Mouse (Mus musculus) lung, embryonic 15.5 days (tissue): ENCODE measurements around the gene Smtn. TPM values are rescaled to one million over a fixed set of nuclear protein-coding genes. Genes with fewer than 3 reads are reported as not detected.
A peak's percentile ranks its signal among the peaks of the same experiment; 100 is the strongest.

Source experiments
- ATAC-seq: fragments of 200-750 bp; cut with Nextera tagmentation; 2 replicates; pipeline ENCODE4 v1.8.0; 2017; ENCODE audit warnings: moderate number of reproducible peaks, borderline replicate concordance; ENCODE audit not compliant: low FRiP score, low TSS enrichment; ENCODE audit errors: extremely low read depth
- H3K27ac ChIP-seq: fragments of 300-500 bp; sonication (generic); 2 replicates; pipeline ENCODE4 v1.5.1; 2015; ENCODE audit warnings: moderate library complexity, mild to moderate bottlenecking, inconsistent platforms
- H3K27me3 ChIP-seq: fragments of 300-500 bp; sonication (generic); 2 replicates; pipeline ENCODE4 v1.6.1; 2015; ENCODE audit warnings: inconsistent platforms
- H3K36me3 ChIP-seq: fragments of 300-500 bp; sonication (generic); 2 replicates; pipeline ENCODE4 v1.6.1; 2015; ENCODE audit warnings: inconsistent platforms
- H3K4me1 ChIP-seq: fragments of 300-500 bp; sonication (generic); 2 replicates; pipeline ENCODE4 v1.6.1; 2015; ENCODE audit warnings: inconsistent platforms
- H3K4me2 ChIP-seq: fragments of 300-500 bp; sonication (generic); 2 replicates; pipeline ENCODE4 v1.6.1; 2015; ENCODE audit warnings: inconsistent platforms, mild to moderate bottlenecking, moderate library complexity
- H3K4me3 ChIP-seq: fragments of 300-500 bp; sonication (generic); 2 replicates; pipeline ENCODE4 v1.5.1; 2015; ENCODE audit warnings: mild to moderate bottlenecking, inconsistent platforms
- H3K9ac ChIP-seq: fragments of 300-500 bp; sonication (generic); 2 replicates; pipeline ENCODE4 v1.6.1; 2015; ENCODE audit warnings: inconsistent platforms
- H3K9me3 ChIP-seq: fragments of 300-500 bp; sonication (generic); 2 replicates; pipeline ENCODE4 v1.6.1; 2016; ENCODE audit warnings: inconsistent platforms
- WGBS: fragments of 180-500 bp; shearing (Covaris S2); methylation state at CpG from one replicate; pipeline ENCODE4 v1.1.7; 2015; 5-methylcytosine and 5-hydroxymethylcytosine counted together
- polyA plus RNA-seq: library from polyadenylated mRNA; unstranded; fragments of >200 nt; fragmentation: Nextera tagmentation; extraction: Ambion mirVana; gene quantifications from 2 replicates; pipeline ENCODE4 v1.2.1, GENCODE M21; 2015

Gene Smtn
- polyA plus RNA-seq, 1 experiment from 2014 or later = 107 TPM

- Histone ChIP-seq H3K36me3 (no peaks in the 10 kb centered on the region), H3K27ac (peak overlapping the region; percentile 50), H3K9me3 (no peaks in the 10 kb centered on the region), H3K4me1 (no peaks in the 10 kb centered on the region), H3K9ac (no peak overlapping the region), H3K27me3 (no peaks in the 10 kb centered on the region), H3K4me3 (no peak overlapping the region), H3K4me2 (no peak overlapping the region)
- ATAC-seq = no peak
- 32% methylated on average over 5 of the region's 5 CpGs for WGBS
Measured at GRCm38 (mm10) chr11:3496756-3497155, 43.7 kb downstream of the Smtn start.

DNA sequence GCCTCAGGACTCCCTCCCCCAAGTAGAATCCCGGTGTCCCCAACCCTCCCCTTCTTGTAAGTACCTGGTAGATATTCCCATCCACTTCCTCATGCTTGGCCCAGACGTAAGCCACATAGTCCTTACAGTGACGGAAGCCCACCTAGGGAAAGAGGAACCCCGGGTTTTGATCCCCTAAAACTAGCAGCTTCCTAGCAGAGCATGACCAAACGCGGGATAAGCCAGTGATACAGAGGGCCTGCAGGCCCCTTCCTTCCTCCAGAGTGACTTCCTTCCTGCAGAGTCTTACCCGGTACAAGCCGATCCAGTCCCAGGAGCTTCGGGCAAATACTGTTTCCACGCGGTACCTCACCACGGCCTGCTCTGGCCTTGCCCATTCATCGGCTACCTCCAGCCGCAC, 44.9 kb downstream of the Smtn start:
- H3K36me3 ChIP-seq = no peaks in the 10 kb centered on the region
- no peak overlapping the region for H3K27ac ChIP-seq
- 74% methylated on average over 14 of the region's 14 CpGs for WGBS
- no peak overlapping the region for H3K9ac ChIP-seq
- no peaks in the 10 kb centered on the region for H3K9me3 ChIP-seq
- no peaks in the 10 kb centered on the region for H3K4me1 ChIP-seq
- no peak overlapping the region for H3K4me3 ChIP-seq
- H3K4me2 ChIP-seq = no peak overlapping the region
- no peak for ATAC-seq
- H3K27me3 ChIP-seq = no peaks in the 10 kb centered on the region

DNA sequence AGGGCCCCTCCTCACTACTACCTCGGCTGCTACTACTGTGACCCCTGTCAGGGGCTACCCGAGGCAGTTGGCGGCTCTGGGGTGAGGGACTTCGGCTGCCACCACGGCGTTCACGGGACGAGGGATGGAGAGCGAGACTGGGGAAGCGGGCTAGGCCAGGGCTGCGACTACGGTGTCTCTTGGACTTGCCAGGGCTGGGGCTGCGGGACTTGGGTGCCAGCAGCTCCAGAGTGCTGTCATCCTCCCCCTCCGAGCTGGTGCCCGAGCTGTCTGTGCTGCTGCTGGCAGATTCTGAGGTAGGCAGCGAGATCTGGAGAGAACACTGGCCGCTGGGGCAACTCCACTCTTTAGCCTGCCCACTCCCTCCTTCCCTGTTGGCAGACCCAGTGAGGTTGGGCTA, 45.6 kb downstream of the Smtn start:
- H3K4me2 ChIP-seq = no peak overlapping the region
- H3K4me1 ChIP-seq = no peaks in the 10 kb centered on the region
- 77% methylated on average over 17 of the region's 17 CpGs for WGBS
- H3K27me3 ChIP-seq = no peaks in the 10 kb centered on the region
- no peak overlapping the region for H3K27ac ChIP-seq
- no peak overlapping the region for H3K4me3 ChIP-seq
- H3K9ac ChIP-seq = no peak overlapping the region
- ATAC-seq = no peak
- no peaks in the 10 kb centered on the region for H3K9me3 ChIP-seq
- H3K36me3 ChIP-seq = no peaks in the 10 kb centered on the region

DNA sequence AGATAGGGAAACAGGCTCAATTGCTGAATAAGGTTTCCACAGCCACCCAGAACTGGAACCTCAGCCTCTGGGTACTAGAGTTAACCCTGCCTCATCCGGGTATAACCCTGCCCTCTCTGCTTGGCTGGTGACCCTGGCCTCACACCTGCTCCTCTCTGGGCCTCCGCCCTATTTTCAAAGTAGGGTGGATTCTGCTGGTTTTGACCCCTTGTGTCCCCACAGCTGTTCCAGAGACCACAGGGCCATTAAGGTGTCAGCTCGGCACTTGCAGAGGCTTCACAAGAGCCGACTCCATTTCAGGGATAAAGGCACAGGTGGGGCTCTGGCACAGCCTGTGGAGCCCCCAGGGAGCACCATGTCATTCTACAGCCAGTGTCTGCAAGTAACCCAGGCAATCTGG, 47.7 kb downstream of the Smtn start:
- Histone ChIP-seq H3K36me3 (no peaks in the 10 kb centered on the region), H3K27me3 (no peaks in the 10 kb centered on the region), H3K9ac (no peak overlapping the region), H3K27ac (no peak overlapping the region), H3K4me3 (no peak overlapping the region), H3K4me1 (no peaks in the 10 kb centered on the region; the same call in 1 of the 2 replicates), H3K4me2 (no peak overlapping the region), H3K9me3 (no peaks in the 10 kb centered on the region)
- ATAC-seq = no peak
- 59% methylated on average over 4 of the region's 4 CpGs for WGBS

DNA sequence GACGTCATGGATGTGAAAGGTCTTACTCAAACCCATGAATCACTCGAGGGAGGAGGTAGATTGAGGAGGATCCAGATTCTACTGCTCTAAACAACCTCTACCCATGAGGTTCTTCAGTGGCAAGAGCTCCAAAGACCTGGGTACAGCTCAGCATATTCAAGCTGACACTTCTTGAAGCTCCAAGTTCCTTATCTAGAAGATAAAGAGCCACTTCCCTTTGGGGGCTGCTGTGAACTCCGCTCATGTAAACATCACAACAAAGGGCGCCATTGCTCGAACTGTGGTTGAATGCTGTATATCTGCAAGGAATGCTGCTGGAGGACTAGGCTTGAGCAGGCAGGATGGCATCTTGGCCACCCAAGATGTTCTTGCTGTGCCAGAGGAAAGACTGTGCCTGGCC, 51.4 kb downstream of the Smtn start:
- H3K27me3 ChIP-seq = no peaks in the 10 kb centered on the region
- H3K4me3 ChIP-seq = no peak overlapping the region
- no peak overlapping the region for H3K9ac ChIP-seq
- 50% methylated on average over 5 of the region's 5 CpGs for WGBS
- no peaks in the 10 kb centered on the region for H3K9me3 ChIP-seq
- peaks cover under 1% of the 10 kb centered on the region; the same call in 1 of the 2 replicates for H3K4me1 ChIP-seq
- ATAC-seq = no peak
- no peak overlapping the region for H3K27ac ChIP-seq
- no peak overlapping the region for H3K4me2 ChIP-seq
- no peaks in the 10 kb centered on the region for H3K36me3 ChIP-seq

DNA sequence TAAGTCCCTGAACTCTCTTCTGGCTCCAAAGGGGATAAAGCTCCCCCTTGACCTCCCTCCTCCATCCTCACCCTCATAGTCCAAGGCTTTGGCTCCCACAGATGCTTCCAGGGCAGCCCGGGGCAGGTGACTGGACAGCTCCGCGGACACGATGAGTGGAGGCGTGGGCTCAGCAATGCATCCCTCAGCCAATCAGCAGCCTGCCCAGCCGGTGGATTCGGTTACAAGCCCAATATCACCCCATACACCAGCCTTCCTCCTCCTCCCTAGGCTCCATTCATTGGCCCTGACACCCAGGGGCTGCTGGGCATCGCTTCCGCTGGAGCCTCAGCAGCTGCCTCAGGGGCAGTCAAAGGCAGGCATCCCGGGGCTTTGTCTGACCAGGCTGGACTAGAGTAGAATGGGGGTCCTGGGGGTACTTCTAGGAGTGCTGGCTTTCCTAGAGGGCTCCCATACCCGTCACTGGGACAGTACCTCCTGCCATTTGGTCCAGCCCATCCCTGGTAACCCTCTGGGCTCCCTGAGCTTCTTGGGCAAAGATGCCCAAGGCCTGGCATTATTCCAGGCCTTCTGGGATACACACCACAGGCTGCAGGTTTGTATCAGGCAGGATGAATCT, 52.4 kb downstream of the Smtn start, which contains the start of gene Pla2g3:
Gene Pla2g3, plus strand, starts transcription at position 333 of the 619 bp plus-strand sequence.
- H3K4me3 ChIP-seq = no peak within 1 kb of the TSS
- WGBS = 20% methylated on average over 11 of the region's 11 CpGs
- ATAC-seq = no peak

DNA sequence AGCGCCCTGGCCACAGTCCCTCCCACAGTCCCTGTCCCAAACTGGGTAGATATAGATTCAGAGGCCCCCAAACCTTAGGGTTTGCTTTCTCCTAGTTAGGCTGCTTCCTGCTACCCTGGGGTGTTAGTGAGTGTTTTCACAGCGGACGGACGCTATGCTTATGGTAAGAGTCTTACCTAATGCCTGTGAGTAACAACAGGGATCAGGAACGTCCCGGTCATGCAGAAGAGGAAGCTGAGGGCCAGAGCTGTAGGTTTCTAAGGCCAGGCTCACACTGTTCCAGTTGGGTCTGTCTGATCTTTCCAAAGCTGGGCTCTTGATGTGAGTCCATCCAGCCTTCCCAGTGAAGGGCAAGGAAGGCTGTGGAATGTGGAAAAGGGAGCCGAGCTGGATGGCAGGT, 54.1 kb downstream of the Smtn start:
- H3K9ac ChIP-seq = no peak overlapping the region
- WGBS = 63% methylated on average over 7 of the region's 7 CpGs
- no peak overlapping the region for H3K4me2 ChIP-seq
- H3K27ac ChIP-seq = no peak overlapping the region
- H3K4me3 ChIP-seq = no peak overlapping the region
- H3K27me3 ChIP-seq = no peaks in the 10 kb centered on the region
- H3K9me3 ChIP-seq = no peaks in the 10 kb centered on the region
- no peak for ATAC-seq
- H3K4me1 ChIP-seq = peaks cover 5% of the 10 kb centered on the region; the same call in 1 of the 2 replicates
- H3K36me3 ChIP-seq = no peaks in the 10 kb centered on the region

More for the DNA sequence above, 52.4 kb downstream of the Smtn start, which contains the start of gene Pla2g3:
- Histone ChIP-seq H3K4me2 (no peak within 1 kb of the TSS), H3K27ac (no peak within 1 kb of the TSS), H3K27me3 (no peaks in the 10 kb centered on the region), H3K9ac (no peak within 1 kb of the TSS), H3K9me3 (no peaks in the 10 kb centered on the region), H3K4me1 (peaks cover 5% of the 10 kb centered on the region; the same call in 1 of the 2 replicates), H3K36me3 (no peaks in the 10 kb centered on the region)

DNA sequence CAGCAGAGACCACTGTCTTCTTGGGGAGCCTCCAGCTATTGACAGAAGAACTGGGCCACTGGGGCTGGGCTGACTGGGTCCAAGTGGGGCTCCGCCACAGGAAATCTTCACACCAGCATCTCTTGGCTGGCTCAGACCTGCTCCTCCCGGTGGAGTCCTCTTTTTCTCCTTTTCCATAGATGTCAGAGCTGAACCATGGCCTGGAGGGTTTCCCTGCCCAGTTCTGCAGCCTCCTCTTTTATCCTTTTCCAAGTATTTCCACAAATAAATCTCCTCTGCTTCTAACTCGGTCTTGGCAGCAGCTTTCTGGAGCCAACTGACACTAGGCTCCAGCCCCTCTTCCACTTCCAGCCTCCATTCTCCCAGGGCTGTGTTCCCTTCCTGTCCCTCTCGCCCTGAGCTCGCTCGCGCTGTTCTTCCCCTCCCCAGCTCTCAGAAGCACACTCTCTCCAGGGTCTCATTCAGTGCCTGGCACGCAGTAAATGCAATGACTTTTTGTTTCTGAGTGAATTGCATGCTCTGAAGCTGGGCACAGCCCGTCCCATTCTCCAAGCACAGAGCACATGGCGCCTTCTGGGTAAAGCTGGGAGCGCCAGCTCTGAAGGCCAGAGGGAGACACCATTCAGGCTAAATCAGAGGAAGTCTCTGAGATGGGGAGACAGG, 56.3 kb downstream of the Smtn start:
- WGBS = 41% methylated on average over 11 of the region's 11 CpGs
- ATAC-seq = peak; percentile 37; the same call in 1 of the 2 replicates
- H3K9me3 ChIP-seq = no peaks in the 10 kb centered on the region
- H3K9ac ChIP-seq = no peak overlapping the region
- H3K4me2 ChIP-seq = no peak overlapping the region
- no peaks in the 10 kb centered on the region for H3K36me3 ChIP-seq
- no peaks in the 10 kb centered on the region for H3K27me3 ChIP-seq
- no peak overlapping the region for H3K27ac ChIP-seq
- H3K4me1 ChIP-seq = peaks cover 5% of the 10 kb centered on the region; the same call in 1 of the 2 replicates
- no peak overlapping the region for H3K4me3 ChIP-seq

GRCm38 (mm10) chr11:3475489-3475888, 64.9 kb downstream of the Smtn start:
- Histone ChIP-seq H3K9me3 (no peaks in the 10 kb centered on the region), H3K4me1 (no peaks in the 10 kb centered on the region), H3K27me3 (no peaks in the 10 kb centered on the region), H3K36me3 (no peaks in the 10 kb centered on the region), H3K9ac (no peak overlapping the region), H3K27ac (no peak overlapping the region), H3K4me2 (no peak overlapping the region), H3K4me3 (no peak overlapping the region)
- no peak for ATAC-seq

DNA sequence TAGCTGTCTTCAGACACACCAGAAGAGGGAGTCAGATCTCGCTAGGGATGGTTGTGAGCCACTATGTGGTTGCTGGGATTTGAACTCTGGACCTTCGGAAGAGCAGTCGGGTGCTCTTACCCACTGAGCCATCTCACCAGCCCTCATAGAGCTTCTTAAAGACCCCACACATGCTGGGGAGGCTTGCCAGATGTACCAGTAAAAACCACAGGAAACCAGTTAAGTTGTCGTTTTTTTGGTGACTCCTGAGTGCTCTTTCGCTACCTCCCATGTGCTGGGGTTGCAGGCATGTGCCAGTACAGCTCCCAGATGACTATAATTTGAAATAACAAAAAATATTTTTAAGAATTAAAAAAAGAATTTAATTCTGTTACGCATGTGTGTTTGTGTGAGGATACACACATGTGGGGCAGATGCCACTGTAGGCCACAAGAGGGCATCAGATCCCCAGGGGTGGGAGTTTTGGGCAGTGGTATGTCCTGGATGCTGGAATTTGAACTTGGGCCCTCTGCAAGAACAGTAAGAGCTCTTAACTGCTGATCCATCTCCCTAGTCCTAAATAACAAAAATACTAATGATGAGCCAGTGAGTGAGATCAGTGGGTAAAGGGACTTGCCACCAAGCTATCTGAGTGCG, 65.8 kb downstream of the Smtn start:
- WGBS = 91% methylated on average over 7 of the region's 7 CpGs
- Histone ChIP-seq H3K9ac (no peak overlapping the region), H3K4me3 (no peak overlapping the region), H3K9me3 (no peaks in the 10 kb centered on the region), H3K27ac (no peak overlapping the region), H3K4me1 (no peaks in the 10 kb centered on the region), H3K36me3 (no peaks in the 10 kb centered on the region), H3K4me2 (no peak overlapping the region), H3K27me3 (no peaks in the 10 kb centered on the region)
- no peak for ATAC-seq

DNA sequence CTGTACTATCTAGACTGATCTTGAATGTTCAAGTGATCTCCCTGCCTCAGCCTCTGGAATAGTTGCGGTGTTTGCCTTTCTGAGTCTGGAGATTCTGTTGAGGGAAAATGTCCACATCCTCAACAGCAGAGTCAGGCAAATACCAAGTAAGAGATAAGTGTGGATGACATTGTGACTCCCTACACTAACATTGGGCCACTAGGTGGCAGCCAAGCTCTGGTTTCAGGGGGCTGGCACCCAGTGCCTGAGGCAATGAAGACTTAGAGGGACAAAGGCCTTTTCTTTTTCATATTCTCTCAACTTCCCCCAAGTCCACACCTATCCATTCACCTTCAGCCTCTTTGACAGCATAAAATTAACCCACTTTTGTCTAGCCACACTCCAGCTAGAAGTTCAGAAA, 67.9 kb downstream of the Smtn start:
- H3K9ac ChIP-seq = no peak overlapping the region
- H3K9me3 ChIP-seq = no peaks in the 10 kb centered on the region
- ATAC-seq = peak; percentile 65; the same call in 1 of the 2 replicates
- no peaks in the 10 kb centered on the region; the same call in 1 of the 2 replicates for H3K4me1 ChIP-seq
- H3K4me2 ChIP-seq = no peak overlapping the region
- no peaks in the 10 kb centered on the region for H3K27me3 ChIP-seq
- no peaks in the 10 kb centered on the region for H3K36me3 ChIP-seq
- WGBS = 35% methylated on average over 1 of the region's 1 CpGs
- H3K27ac ChIP-seq = no peak overlapping the region
- H3K4me3 ChIP-seq = no peak overlapping the region

DNA sequence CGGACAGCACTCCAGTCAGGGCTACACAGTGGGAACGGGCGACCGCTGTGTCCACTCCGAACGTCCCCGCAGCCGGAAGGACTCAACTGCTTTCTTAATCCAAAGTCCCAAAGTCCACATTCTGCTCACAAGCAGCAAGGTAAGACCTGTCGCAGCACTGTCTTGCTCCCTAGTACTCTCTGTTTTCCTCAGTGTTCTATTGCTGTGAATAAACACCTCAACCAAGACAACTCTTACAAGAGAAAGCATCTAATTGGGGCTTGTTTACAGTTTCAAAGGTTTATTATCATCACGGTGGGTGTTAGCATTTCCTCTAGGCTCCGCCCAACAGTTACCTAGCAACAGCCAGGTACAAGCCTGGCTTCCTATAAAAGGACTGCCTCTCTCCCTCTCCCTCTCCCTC, 69.0 kb downstream of the Smtn start:
- Histone ChIP-seq H3K9me3 (no peaks in the 10 kb centered on the region), H3K4me2 (no peak overlapping the region), H3K4me1 (no peaks in the 10 kb centered on the region; the same call in 1 of the 2 replicates), H3K27me3 (no peaks in the 10 kb centered on the region), H3K27ac (no peak overlapping the region), H3K4me3 (no peak overlapping the region), H3K9ac (no peak overlapping the region), H3K36me3 (no peaks in the 10 kb centered on the region)
- no peak for ATAC-seq
- 27% methylated on average over 11 of the region's 11 CpGs for whole genome bisulfite sequencing
